Mouse (Mus musculus) adrenal gland, postnatal 10 days (tissue): ENCODE results near the gene Specc1. TPM values are rescaled to one million over a fixed set of nuclear protein-coding genes. Genes with fewer than 3 reads are reported as not detected.
"Not testable (repeated sequence)": the region's sequence is repeated elsewhere in the genome, so short reads cannot be mapped to it uniquely, and the experiment has no call there.

Experiments
- DNase-seq: peaks from one replicate; pipeline ENCODE4 v3.0.0; 2021; ENCODE audit warnings: mixed read lengths
- long read RNA-seq, 2 experiments: library from polyadenylated mRNA; stranded (forward); transcript quantifications; one replicate each; pipeline ENCODE4 v2.0.0; 2021
- total RNA-seq, 2 experiments: library from RNA; stranded (reverse); gene quantifications; 2 replicates each; pipeline ENCODE4 v1.2.3; 2021

Specc1 gene
- 10 to 100 TPM in 1 of 2 experiments, 1 to 10 TPM in 1; 9.7 to 12.4 TPM for total RNA-seq
- long read RNA-seq, experiment 1, partial matches to known transcripts = 2 of 6 reads
- long read RNA-seq, experiment 1, other reads (novel, unspliced or antisense) = 4 of 6 reads
- long read RNA-seq, experiment 2, partial matches to known transcripts = 0 of 5 reads
- long read RNA-seq, experiment 2, other reads (novel, unspliced or antisense) = 5 of 5 reads

GRCm38 (mm10) chr11:61956572-61957295 lies at the start of gene Specc1:
Gene Specc1 (plus strand): TSS chr11:61956763.
- peak; percentile 95 for DNase-seq

GRCm38 (mm10) chr11:61908315-61908714 lies 48.2 kb upstream of the Specc1 start:
- no peak for DNase-seq

GRCm38 (mm10) chr11:61919702-61920101 lies 36.9 kb upstream of the Specc1 start:
- DNase-seq = no peak

- no peak for DNase-seq
Measured at GRCm38 (mm10) chr11:61923309-61923708, 33.3 kb upstream of the Specc1 start.

DNA sequence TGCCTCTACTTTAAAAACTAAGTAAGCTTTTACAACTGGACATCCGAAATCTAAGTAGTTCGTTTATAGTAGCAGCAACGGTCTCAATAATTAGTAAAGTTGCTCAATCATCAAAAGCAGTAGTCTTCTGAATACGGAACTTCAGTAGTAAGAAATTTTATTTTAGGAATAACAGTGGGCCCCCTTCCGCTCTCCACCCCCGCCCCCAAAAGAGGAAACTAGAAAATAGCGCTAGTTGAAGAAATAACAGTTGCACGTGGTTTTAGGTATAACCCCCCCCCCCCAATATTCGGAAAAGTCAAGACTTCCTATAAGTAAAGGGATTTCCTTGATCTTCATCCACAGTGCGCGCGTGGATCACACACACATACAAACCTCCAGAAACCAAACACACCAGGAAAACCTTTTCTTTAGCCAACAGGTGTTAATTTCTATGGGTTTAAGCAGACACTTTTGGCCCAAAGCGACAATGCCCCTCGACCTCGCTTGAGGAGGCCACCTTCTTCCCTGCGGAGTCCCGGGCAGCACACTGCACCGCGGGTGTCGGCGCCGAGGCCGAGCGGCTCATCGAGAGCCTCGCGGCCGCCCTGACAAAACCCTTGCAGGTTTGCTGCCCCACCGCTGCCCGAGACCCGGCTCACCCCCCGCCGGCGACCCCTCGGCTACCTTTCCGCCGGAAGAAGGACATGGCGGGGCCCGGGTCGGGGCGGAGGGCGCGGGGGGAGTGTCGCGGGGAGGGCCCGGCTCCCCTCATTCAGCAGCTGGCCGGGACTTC lies 27.1 kb upstream of the Specc1 start:
- no peak for DNase-seq

- DNase-seq = peak; percentile 97
Measured at GRCm38 (mm10) chr11:61930098-61930517, 26.5 kb upstream of the Specc1 start, which contains the start of gene Akap10. Gene Akap10 (minus strand): TSS chr11:61930252.

DNA sequence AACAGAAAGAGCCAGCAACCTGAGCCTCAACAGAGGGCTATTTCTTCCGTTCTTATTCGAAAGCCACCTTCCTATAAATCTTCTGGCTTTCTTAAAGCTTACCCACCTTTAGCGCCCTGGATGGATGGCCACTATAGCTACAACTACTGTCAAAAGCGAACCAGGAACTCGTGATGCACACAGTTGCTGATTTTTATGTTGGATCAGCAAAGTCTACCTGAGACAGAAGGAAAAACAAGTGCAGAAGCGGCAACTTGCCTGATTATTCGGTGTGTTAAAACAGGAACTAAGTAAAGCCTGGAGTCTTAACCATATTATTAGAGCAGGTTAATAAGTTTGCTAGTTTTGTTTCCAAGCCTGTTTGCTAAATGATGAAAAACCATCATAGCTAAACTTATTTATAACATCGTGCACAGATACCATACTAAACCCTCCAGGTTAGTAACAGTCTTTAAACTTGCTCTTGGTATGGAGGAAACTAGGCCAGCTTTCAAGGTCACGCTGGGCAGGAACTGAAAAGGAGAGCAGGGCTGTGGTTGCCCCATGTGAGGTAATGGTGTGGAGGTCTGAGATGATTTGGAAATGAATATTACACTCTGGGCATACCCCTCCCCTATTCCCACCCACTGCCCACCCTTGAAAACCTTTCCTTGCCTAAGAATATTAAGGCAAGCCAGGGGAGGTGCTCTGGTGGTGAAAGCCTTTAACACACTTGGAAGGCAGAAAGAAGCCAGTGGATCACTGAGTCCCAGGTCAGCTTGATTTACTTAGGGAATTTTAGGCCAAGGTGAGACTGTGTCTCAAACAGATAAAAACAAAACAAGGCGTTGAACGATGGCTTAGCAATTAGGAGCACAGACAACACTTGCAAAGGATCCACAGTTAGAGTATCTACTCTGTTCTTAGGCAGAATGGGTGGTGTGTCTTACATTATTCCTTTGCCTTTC lies 25.6 kb upstream of the Specc1 start:
- DNase-seq = peak; percentile 43

GRCm38 (mm10) chr11:61937761-61938160 lies 18.8 kb upstream of the Specc1 start:
- DNase-seq = no peak

GRCm38 (mm10) chr11:61942903-61943302 lies 13.7 kb upstream of the Specc1 start:
- DNase-seq = no peak

DNA sequence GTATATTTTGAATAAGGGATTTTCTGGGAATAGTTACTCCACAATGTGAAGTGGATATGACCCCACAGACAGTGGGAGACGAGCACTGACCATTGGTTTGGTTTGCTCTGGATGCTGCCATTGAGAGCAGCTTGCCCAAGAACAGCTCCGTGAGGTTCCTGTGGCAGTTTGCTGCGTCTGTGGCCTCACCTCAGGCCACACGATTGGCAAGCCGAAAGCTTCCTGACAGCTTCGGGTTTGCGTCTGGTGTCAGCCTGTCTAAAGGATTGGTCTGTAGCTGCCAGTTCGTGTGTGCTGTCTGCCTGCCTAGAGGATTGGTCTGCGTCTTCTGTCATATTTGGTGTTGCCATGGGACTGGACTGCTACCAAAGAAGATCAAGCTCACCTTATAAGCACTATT lies 12.1 kb upstream of the Specc1 start:
- no peak for DNase-seq

DNA sequence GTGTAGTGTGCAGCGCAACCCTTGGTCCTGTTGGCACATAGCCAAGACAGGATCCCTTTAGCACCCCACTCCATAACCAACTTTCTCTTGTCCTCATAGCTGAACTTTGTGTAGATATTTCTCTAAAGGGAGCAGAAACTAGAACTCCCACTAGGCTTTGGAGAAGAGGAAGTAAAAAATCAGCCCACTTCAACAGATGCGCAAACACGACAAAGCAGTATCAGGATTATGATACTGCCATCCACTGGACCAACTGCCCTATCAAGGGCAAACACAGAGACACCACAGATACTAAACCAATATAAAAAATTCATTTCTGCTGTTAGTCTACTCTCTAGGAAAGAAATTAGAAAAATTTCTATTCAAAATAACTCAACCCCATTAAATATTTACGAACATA lies 10.0 kb upstream of the Specc1 start:
- no peak for DNase-seq

DNA sequence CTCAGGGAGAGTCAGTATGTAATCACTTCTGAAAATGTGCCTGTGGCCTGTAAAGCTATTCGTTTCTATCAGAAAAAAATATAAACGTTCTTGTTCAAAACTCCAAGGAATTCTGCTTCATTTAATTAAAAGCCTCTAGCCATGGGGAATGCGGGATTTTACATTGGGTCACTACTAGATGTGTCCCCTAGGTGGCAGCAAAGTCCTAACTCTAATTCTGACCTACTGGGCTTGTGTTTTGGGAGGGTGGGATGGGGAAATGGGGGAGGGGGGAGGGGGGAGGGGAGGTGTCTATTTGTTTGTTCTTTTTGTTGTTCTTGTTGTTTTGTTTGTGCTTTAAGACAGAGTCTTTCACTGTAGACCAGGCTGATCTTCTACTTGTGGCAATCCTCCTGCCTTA lies 7.2 kb upstream of the Specc1 start:
- peak; percentile 64 for DNase-seq

DNA sequence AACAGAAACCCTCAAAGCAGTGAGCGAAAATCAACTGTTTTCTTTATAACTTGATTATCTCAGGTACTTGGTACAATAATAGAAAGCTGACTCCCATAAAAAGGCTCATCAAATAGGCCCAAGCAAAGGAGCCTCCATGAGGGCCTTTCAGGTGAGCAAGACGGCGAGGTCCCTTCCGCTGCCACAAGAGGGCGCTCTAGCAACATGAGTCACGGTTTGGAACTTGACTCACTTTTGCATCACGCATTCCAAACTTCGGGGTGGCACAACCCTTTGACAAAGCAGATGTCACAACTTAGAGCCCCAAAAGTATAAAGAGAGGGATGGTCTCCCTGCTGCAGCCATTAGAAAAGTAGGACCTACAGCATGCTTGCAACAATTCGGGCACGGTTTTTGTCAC lies 5.9 kb upstream of the Specc1 start:
- DNase-seq = peak; percentile 93

- DNase-seq = no peak
Measured at GRCm38 (mm10) chr11:61955136-61955535, 1.4 kb upstream of the Specc1 start.

GRCm38 (mm10) chr11:61955951-61956350 lies 612 bp upstream of the Specc1 start:
- DNase-seq = no peak

DNA sequence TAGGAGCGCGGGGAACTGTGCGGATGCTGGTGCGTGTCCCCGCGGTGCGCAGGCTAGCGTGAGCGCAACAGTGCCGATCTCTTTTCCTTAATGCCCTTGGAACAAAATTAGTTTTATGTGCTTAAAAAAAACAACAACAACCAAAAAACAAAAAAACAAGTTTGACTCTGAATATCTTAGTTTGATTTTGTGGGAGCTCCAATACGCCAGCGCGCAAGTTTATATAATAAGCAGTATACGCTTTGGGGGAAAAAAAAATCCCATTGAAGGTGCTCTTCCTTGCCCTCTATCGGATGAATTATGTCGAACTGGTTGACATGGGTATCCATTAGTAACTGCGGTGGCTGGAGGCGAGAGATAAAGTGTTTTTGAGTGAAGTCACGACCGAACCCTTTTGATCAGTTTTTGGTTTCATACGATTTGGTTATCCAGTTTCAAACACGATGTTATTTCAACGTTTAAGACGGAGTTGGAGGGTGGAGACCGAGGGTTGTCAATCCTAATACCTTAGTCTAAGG lies 792 bp downstream of the Specc1 start:
- no peak for DNase-seq

- not testable (repeated sequence) for DNase-seq
Measured at GRCm38 (mm10) chr11:61958706-61959105, 2.1 kb downstream of the Specc1 start.

- no peak for DNase-seq
Measured at GRCm38 (mm10) chr11:61960096-61960495, 3.5 kb downstream of the Specc1 start.

DNA sequence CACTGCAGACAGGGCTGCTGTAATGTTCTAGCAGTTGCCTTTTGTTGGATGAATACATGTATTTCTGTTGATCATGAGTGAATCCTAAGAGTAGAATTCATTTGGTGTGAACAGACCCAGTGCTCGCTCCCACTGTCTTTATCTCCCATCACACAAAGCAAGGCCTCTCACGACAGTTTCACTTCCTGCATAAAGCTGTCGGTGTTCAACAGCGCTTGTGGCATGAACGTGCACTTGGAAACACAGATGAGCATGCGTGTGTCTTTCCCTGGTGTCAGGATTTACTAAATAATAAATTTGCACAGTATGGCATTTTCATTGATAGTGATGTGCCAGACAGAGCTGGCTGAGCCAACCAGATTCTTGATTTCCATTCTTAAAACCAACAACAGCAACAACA lies 6.1 kb downstream of the Specc1 start:
- no peak for DNase-seq

DNA sequence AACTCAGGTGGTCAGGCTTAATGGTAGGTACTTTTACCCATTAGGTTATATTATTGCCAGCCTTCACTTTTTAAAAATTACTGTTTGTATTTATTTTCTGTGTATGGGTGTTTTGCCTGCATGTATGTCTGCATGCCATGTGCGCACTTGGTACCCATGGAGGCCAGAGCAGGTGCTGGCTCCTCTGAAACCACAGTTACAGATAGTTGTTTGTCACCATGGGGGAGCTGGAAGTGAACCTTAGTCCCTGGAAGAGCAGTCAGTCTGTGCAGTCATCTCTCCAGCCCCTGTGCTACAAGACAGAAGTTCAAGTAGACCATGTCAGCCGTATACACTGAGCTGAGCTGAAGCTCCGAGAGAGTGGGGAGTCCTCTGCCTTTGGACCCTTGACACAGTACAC lies 6.6 kb downstream of the Specc1 start:
- DNase-seq = no peak

GRCm38 (mm10) chr11:61964611-61965010 lies 8.0 kb downstream of the Specc1 start:
- no peak for DNase-seq

DNA sequence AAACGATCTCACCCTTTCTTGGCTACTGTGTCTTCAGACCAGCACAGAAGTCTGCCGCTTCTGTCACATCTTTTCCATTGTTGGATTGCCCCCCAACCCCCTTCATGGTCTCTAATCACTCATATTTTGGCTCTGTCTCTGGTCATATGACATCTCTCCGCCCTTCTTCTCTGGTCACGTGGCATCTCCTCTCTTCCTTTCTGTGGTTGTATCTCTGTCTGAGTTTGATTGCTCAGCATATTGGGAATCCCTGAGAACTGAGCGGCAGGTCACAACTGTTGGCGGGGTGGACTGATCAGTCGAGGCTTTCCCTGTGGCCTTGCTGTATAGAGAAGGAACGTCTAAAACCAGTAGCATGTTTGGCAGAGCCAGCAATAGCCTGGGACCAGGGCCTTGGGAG lies 10.5 kb downstream of the Specc1 start:
- DNase-seq = no peak
